Mouse (Mus musculus): ENCODE data around the gene Vps54.

The Vps54 gene

GRCm38 (mm10) chr11:21346020-21346419 is 106.9 kb downstream of the Vps54 start:
- DNase-seq, result no peak

GRCm38 (mm10) chr11:21348890-21349289 is 109.8 kb downstream of the Vps54 start:
- no peak for DNase-seq

- DNase-seq, result peak; percentile 40 to 77
Observed at GRCm38 (mm10) chr11:21351296-21351695, 112.2 kb downstream of the Vps54 start.

GRCm38 (mm10) chr11:21363144-21363940 is 124.3 kb downstream of the Vps54 start:
- DNase-seq, result no peak

GRCm38 (mm10) chr11:21368466-21368865 is 129.4 kb downstream of the Vps54 start:
- DNase-seq, result peak; percentile 43 to 65

GRCm38 (mm10) chr11:21369248-21370016 is 130.4 kb downstream of the Vps54 start:
- no peak for DNase-seq

GRCm38 (mm10) chr11:21370399-21371121 is 131.5 kb downstream of the Vps54 start:
- DNase-seq, result peak; percentile 82 to 93
